12 mouse cellular contexts compared by ENCODE assay signal in genomic region chr11:54107239-54107638, GRCm38 (mm10). TPM values are rescaled to one million over a fixed set of nuclear protein-coding genes. Genes with fewer than 3 reads are reported as not detected.
DNase-seq lines count a peak whose midpoint lies in the region; ATAC-seq and TF ChIP-seq lines count a peak whose summit lies in the region.
"Had no signal": no experiment of that assay in that cellular context is flagged by ENCODE, and none has a peak within 500 bp of the region (broad histone marks: within the 10 kb centered on the region; RNA-seq: fewer than 3 reads in every experiment).

No protein-coding gene starts in this region.

- H3K9me3 ChIP-seq in limb, embryonic 13.5 days = no peaks in the 10 kb centered on the region
- no peaks in the 10 kb centered on the region for H3K9me3 ChIP-seq in limb, embryonic 10.5 days (replicated peaks)
- no peaks in the 10 kb centered on the region for H3K9me3 ChIP-seq in neural tube, embryonic 15.5 days (replicated peaks)
- H3K9me3 ChIP-seq in intestine, postnatal 0 days (ENCODE audit: control insufficient read depth) = no peaks in the 10 kb centered on the region
- H3K9me3 ChIP-seq: liver, embryonic 13.5 days had no signal

- TF ChIP-seq CTCF in intestine, postnatal 0 days (IDR thresholded peaks at IDR 0.05; ENCODE audit: low read depth) = no peak

- H3K4me2 ChIP-seq in limb, embryonic 13.5 days (replicated peaks) = 0 out of 2 replicates have a peak overlapping the region, but pooled peaks have one; percentile 0
- H3K4me2 ChIP-seq in neural tube, embryonic 15.5 days = no peak overlapping the region
- H3K4me2 ChIP-seq in intestine, postnatal 0 days (replicated peaks; ENCODE audit: low read depth) = no peak overlapping the region
- H3K4me2 ChIP-seq: liver, embryonic 13.5 days had no signal

- WGBS in limb, embryonic 13.5 days = 65% methylated on average over 7 of the region's 7 CpGs
- WGBS in limb, embryonic 10.5 days = 93% methylated on average over 7 of the region's 7 CpGs
- WGBS in neural tube, embryonic 15.5 days = 34% methylated on average over 7 of the region's 7 CpGs
- 84% methylated on average over 7 of the region's 7 CpGs for WGBS in intestine, postnatal 0 days

- H3K4me3 ChIP-seq in limb, embryonic 13.5 days = no peak overlapping the region
- H3K4me3 ChIP-seq in limb, embryonic 10.5 days = no peak overlapping the region
- no peak overlapping the region for H3K4me3 ChIP-seq in neural tube, embryonic 15.5 days (replicated peaks)
- no peak overlapping the region for H3K4me3 ChIP-seq in intestine, postnatal 0 days (ENCODE audit: low read depth, low read length)
- H3K4me3 ChIP-seq: erythroblast, embryonic 14.5 days; liver, embryonic 13.5 days had no signal

- peaks cover 8% of the 10 kb centered on the region for H3K36me3 ChIP-seq in limb, embryonic 13.5 days
- peaks cover 14% of the 10 kb centered on the region for H3K36me3 ChIP-seq in limb, embryonic 10.5 days
- H3K36me3 ChIP-seq in neural tube, embryonic 15.5 days = no peaks in the 10 kb centered on the region; the same call in 1 of the 2 replicates
- H3K36me3 ChIP-seq in intestine, postnatal 0 days (ENCODE audit: control insufficient read depth, insufficient read depth) = no peaks in the 10 kb centered on the region; the same call in 1 of the 2 replicates
- H3K36me3 ChIP-seq: liver, embryonic 13.5 days had no signal

- ATAC-seq in limb, embryonic 13.5 days (ENCODE audit: low FRiP score, low read depth) = no peak
- 0 out of 2 replicates have a peak, but pooled peaks have one; percentile 8 for ATAC-seq in neural tube, embryonic 15.5 days (ENCODE audit: low FRiP score)
- no peak for ATAC-seq in CD4-positive, CD25-positive, alpha-beta regulatory T cell, adult 4 months
- no peak for ATAC-seq in intestine, postnatal 0 days

- H3K4me1 ChIP-seq in limb, embryonic 13.5 days = peaks cover 56% of the 10 kb centered on the region
- peaks cover 17% of the 10 kb centered on the region for H3K4me1 ChIP-seq in limb, embryonic 10.5 days
- peaks cover 26% of the 10 kb centered on the region for H3K4me1 ChIP-seq in neural tube, embryonic 15.5 days
- H3K4me1 ChIP-seq in intestine, postnatal 0 days (replicated peaks; ENCODE audit: control insufficient read depth, insufficient read depth, low read length) = no peaks in the 10 kb centered on the region; the same call in 1 of the 2 replicates

- peak; percentile 43 for DNase-seq in gastrocnemius, adult 18-20 months (ENCODE audit: low spot score)
- no peak for DNase-seq in gastrocnemius, postnatal 10 days
- no peak for DNase-seq in limb, embryonic 10.5 days (ENCODE audit: low spot score)
- peak; percentile 66 for DNase-seq in cerebellum, adult 9-10 months
- DNase-seq: layer of hippocampus, postnatal 36 days; liver, embryonic 13.5 days had no signal

- no peak overlapping the region for H3K9ac ChIP-seq in limb, embryonic 13.5 days
- no peak overlapping the region for H3K9ac ChIP-seq in neural tube, embryonic 15.5 days (replicated peaks)
- H3K9ac ChIP-seq in intestine, postnatal 0 days (ENCODE audit: low read depth, low read length) = no peak overlapping the region
- H3K9ac ChIP-seq: liver, embryonic 13.5 days had no signal

- peak overlapping the region; percentile 16 for H3K27ac ChIP-seq in limb, embryonic 13.5 days
- no peak overlapping the region for H3K27ac ChIP-seq in limb, embryonic 10.5 days
- H3K27ac ChIP-seq in neural tube, embryonic 15.5 days (replicated peaks) = peak overlapping the region; percentile 58; the same call in 1 of the 2 replicates
- H3K27ac ChIP-seq in intestine, postnatal 0 days (ENCODE audit: low read depth, low read length) = no peak overlapping the region
- H3K27ac ChIP-seq: kidney, postnatal 0 days; liver, embryonic 13.5 days had no signal

- no peaks in the 10 kb centered on the region for H3K27me3 ChIP-seq in limb, embryonic 13.5 days
- 0 out of 2 replicates have a peak, but pooled peaks cover 6% of the 10 kb centered on the region for H3K27me3 ChIP-seq in limb, embryonic 10.5 days (ENCODE audit: low read depth, poor library complexity, severe bottlenecking)
- no peaks in the 10 kb centered on the region for H3K27me3 ChIP-seq in neural tube, embryonic 15.5 days (replicated peaks)
- H3K27me3 ChIP-seq in intestine, postnatal 0 days (replicated peaks; ENCODE audit: control insufficient read depth, insufficient read depth, low read length) = no peaks in the 10 kb centered on the region

RNA-seq across cellular contexts. Expression of gene P4ha2, which starts 7.3 kb away (rescaled TPM):
- total RNA-seq in gastrocnemius, adult 18-20 months (2021) = 10 to 100 TPM; 31.9 to 38.1 TPM
- total RNA-seq in gastrocnemius, postnatal 10 days (2021) = 10 to 100 TPM; 21.1 to 27.7 TPM
- 81.3 and 84.9 TPM in 2 replicates for polyA plus RNA-seq in limb, embryonic 13.5 days (2015; fragmentation: Nextera tagmentation; extraction: Ambion mirVana)
- 35.6 and 38.7 TPM in 2 replicates for polyA plus RNA-seq in limb, embryonic 10.5 days (2016; fragmentation: Nextera tagmentation; extraction: Ambion mirVana)
- 16.7 and 18.5 TPM in 2 replicates for polyA plus RNA-seq in neural tube, embryonic 15.5 days (2015; fragmentation: Nextera tagmentation; extraction: Ambion mirVana)
- not detected for polyA plus RNA-seq in CD4-positive, CD25-positive, alpha-beta regulatory T cell, adult 4 months (2017; shearing (Covaris generic))
- polyA plus RNA-seq in intestine, postnatal 0 days (2015; fragmentation: Nextera tagmentation; extraction: Ambion mirVana) = 6.9 and 8.3 TPM in 2 replicates
- polyA plus RNA-seq: erythroblast, embryonic 14.5 days had no signal

RNA-seq across cellular contexts. Expression of gene Pdlim4, which starts 38.4 kb away (rescaled TPM):
- total RNA-seq in gastrocnemius, adult 18-20 months (2021) = 1 to 10 TPM; 5.1 to 5.6 TPM
- 10 to 100 TPM; 26.0 to 37.9 TPM for total RNA-seq in gastrocnemius, postnatal 10 days (2021)
- polyA plus RNA-seq in limb, embryonic 13.5 days (2015; fragmentation: Nextera tagmentation; extraction: Ambion mirVana) = 162 and 169 TPM in 2 replicates
- polyA plus RNA-seq in limb, embryonic 10.5 days (2016; fragmentation: Nextera tagmentation; extraction: Ambion mirVana) = 160 and 171 TPM in 2 replicates
- 34.4 and 45.7 TPM in 2 replicates for polyA plus RNA-seq in neural tube, embryonic 15.5 days (2015; fragmentation: Nextera tagmentation; extraction: Ambion mirVana)
- polyA plus RNA-seq in CD4-positive, CD25-positive, alpha-beta regulatory T cell, adult 4 months (2017; shearing (Covaris generic)) = 1 to 10 TPM in 1 of 2 experiments, under 1 TPM in 1; 0.91 to 1.3 TPM
- 21.0 and 22.6 TPM in 2 replicates for polyA plus RNA-seq in intestine, postnatal 0 days (2015; fragmentation: Nextera tagmentation; extraction: Ambion mirVana)

Comparison
In these comparisons a context has a peak if more than half of its experiments do, and no peak if none do; other contexts are left out.
1. DNase-seq: peak in gastrocnemius, adult 18-20 months (single experiment) and cerebellum, adult 9-10 months (single experiment); none in gastrocnemius, postnatal 10 days (single experiment) and limb, embryonic 10.5 days (single experiment).
2. H3K27ac ChIP-seq: peak in limb, embryonic 13.5 days (single experiment) and neural tube, embryonic 15.5 days (single experiment); none in limb, embryonic 10.5 days (single experiment) and intestine, postnatal 0 days (single experiment).